Mouse (Mus musculus): ENCODE measurements around the gene Rasgrp2. TPM values are rescaled to one million over a fixed set of nuclear protein-coding genes. Genes with fewer than 3 reads are reported as not detected.

The Rasgrp2 gene
- 100 to 1,000 TPM; 164 to 422 TPM for polyA plus RNA-seq (2017; shearing (Covaris generic))

GRCm38 (mm10) chr19:6399285-6400095 is at the start of gene Rasgrp2:
TSS of gene Rasgrp2 (plus strand) at chr19:6399340.

DNA sequence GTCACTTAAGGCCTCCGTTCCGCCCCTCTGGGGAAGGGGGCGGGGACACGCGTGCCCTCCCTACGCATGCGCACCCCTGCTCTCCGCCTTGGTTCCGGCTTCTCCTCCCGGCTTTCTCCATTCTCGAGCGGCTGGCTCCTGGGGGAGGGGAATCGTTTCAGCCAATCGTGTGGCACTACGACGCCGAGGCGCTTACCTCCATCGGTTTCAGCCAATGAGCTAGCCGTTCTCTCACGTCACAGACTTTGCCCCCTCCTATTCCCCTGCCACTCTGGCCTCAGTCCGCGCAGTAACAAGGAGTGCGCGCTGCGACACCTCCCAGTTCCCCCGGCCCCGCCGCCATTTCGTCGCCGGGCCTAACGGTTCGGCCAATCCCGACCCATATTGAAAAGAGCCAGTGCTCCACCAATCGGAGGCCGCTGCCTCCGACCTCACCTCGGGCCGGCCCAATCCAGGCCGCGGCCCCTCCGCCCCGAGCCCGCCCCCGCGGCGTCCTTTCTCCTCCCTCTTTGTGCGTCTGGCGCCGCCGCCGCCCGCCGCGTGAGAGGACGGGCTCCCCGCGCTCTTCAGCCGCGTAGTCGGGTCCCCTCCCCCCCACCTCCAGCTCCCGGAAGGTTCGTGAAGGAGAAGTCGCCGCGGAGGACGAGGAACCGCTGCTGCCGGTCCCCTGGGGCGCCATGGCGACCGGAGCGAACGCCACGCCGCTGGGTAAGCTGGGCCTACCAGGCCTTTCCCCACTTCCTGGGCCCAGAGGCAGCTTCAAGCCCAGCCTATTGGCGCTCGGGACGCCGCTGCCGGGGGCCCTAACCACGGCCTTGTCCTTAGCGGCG is 35.5 kb upstream of the Rasgrp2 start, which contains the start of gene Sf1:
Sf1 (plus strand) TSS at position 280 of the 830 bp plus-strand sequence.

DNA sequence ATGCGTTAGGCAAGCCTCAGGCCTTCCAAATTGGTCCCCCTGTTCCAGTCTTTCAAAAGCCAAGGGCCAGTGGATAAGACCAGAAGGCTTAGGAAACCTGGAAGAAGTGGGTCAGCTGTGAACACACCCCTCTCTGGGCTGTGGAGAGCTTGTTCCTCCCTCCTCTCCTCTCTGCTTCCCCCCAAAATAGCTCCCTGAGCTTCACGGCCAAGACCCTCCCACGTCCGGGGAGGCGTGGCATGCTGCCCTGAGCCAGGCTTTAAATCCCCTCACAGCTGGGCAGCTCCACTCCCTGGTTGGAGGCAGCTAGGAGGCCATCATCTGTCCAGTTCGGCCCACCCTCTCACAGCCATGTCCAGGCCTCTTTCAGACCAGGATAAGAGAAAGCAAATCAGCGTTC is 15.0 kb upstream of the Rasgrp2 start, which contains the start of gene Pygm:
Pygm (plus strand) TSS at position 272 of the 400 bp plus-strand sequence.

GRCm38 (mm10) chr19:6418233-6418879 is 19.2 kb downstream of the Rasgrp2 start, which contains the start of gene Nrxn2:
TSS of gene Nrxn2 (plus strand) at chr19:6418731.

Other genes starting within 250 kb of the Rasgrp2 start
- gene Majin, start 215.0 kb upstream of the Rasgrp2 start, polyA plus RNA-seq (2017; shearing (Covaris generic)), result not detected
- not detected for gene Gpha2, start 173.0 kb upstream of the Rasgrp2 start, polyA plus RNA-seq (2017; shearing (Covaris generic))
- gene Ppp2r5b, start 163.5 kb upstream of the Rasgrp2 start, polyA plus RNA-seq (2017; shearing (Covaris generic)), result 10 to 100 TPM; 11.2 to 16.8 TPM
- 10 to 100 TPM; 13.3 to 32.4 TPM for gene Atg2a, start 157.7 kb upstream of the Rasgrp2 start, polyA plus RNA-seq (2017; shearing (Covaris generic))
- gene Ehd1, start 122.6 kb upstream of the Rasgrp2 start, polyA plus RNA-seq (2017; shearing (Covaris generic)), result 10 to 100 TPM; 34.9 to 43.9 TPM
- under 1 TPM; 0.20 to 0.64 TPM for gene Cdc42bpg, start 92.9 kb upstream of the Rasgrp2 start, polyA plus RNA-seq (2017; shearing (Covaris generic))
- 10 to 100 TPM; 33.5 to 46.0 TPM for gene Men1, start 64.4 kb upstream of the Rasgrp2 start, polyA plus RNA-seq (2017; shearing (Covaris generic))
- 100 to 1,000 TPM; 151 to 161 TPM for gene Map4k2, start 58.2 kb upstream of the Rasgrp2 start, polyA plus RNA-seq (2017; shearing (Covaris generic))
- gene Sf1, start 35.6 kb upstream of the Rasgrp2 start, polyA plus RNA-seq (2017; shearing (Covaris generic)), result 100 to 1,000 TPM; 191 to 248 TPM
- 10 to 100 TPM in 1 of 2 experiments, 1 to 10 TPM in 1; 5.2 to 11.2 TPM for gene Pygm, start 14.9 kb upstream of the Rasgrp2 start, polyA plus RNA-seq (2017; shearing (Covaris generic))
- gene Nrxn2, start 19.4 kb downstream of the Rasgrp2 start, polyA plus RNA-seq (2017; shearing (Covaris generic)), result under 1 TPM; 0.23 to 0.27 TPM
- gene Slc22a12, start 143.7 kb downstream of the Rasgrp2 start, polyA plus RNA-seq (2017; shearing (Covaris generic)), result under 1 TPM in 1 of 2 experiments, not detected in 1; 0.25 TPM

Measured in activated CD4-positive, CD25-positive, alpha-beta regulatory T cell (primary cell).